Mouse (Mus musculus) forebrain, embryonic 14.5 days (tissue): ENCODE data around the gene Usp5. TPM values are rescaled to one million over a fixed set of nuclear protein-coding genes. Genes with fewer than 3 reads are reported as not detected.

Experiments used
- ATAC-seq: fragments of 200-750 bp; cut with Nextera tagmentation; 2 replicates; pipeline ENCODE4 v1.8.0; 2017; ENCODE audit warnings: mild to moderate bottlenecking, moderate library complexity
- DNase-seq: peaks from one replicate; pipeline ENCODE4 v3.0.0-alpha.2; 2015; ENCODE audit warnings: low spot score
- H3K27ac ChIP-seq: fragments of 300-500 bp; sonication (generic); 2 replicates; pipeline ENCODE4 v1.5.1; 2014; ENCODE audit warnings: low read depth, mild to moderate bottlenecking, control low read depth, low read length, moderate library complexity
- H3K27me3 ChIP-seq: fragments of 300-500 bp; sonication (generic); replicated peaks from 2 replicates; pipeline ENCODE4 v1.6.1; 2014; ENCODE audit warnings: low read length, control low read depth, mixed read lengths; ENCODE audit not compliant: control insufficient read depth, insufficient read depth
- H3K36me3 ChIP-seq: fragments of 300-500 bp; sonication (generic); 2 replicates; pipeline ENCODE4 v1.6.1; 2014; ENCODE audit warnings: low read length, control low read depth; ENCODE audit not compliant: control insufficient read depth, insufficient read depth
- H3K4me1 ChIP-seq: fragments of 300-500 bp; sonication (generic); 2 replicates; pipeline ENCODE4 v1.6.1; 2014; ENCODE audit warnings: antibody characterized with exemption, low read length, control low read depth; ENCODE audit not compliant: control insufficient read depth, insufficient read depth
- H3K4me2 ChIP-seq: fragments of 300-500 bp; sonication (generic); 2 replicates; pipeline ENCODE4 v1.6.1; 2014; ENCODE audit warnings: mild to moderate bottlenecking, control low read depth, low read length
- H3K4me3 ChIP-seq: fragments of 300-500 bp; sonication (generic); 2 replicates; pipeline ENCODE4 v1.5.1; 2014; ENCODE audit warnings: low read depth, low read length, control low read depth
- H3K9ac ChIP-seq: fragments of 300-500 bp; sonication (generic); 2 replicates; pipeline ENCODE4 v1.6.1; 2014; ENCODE audit warnings: mild to moderate bottlenecking, low read length, control low read depth, moderate library complexity
- H3K9me3 ChIP-seq: fragments of 300-500 bp; sonication (generic); replicated peaks from 2 replicates; pipeline ENCODE4 v1.6.1; 2016; ENCODE audit warnings: low read length, control low read depth, mixed read lengths; ENCODE audit not compliant: control insufficient read depth
- WGBS: fragments of 180-500 bp; shearing (Covaris S2); extraction: QIAGEN DNeasy Blood & Tissue Kit; methylation state at CpG from one replicate; pipeline ENCODE4 v1.1.7; 2014; 5-methylcytosine and 5-hydroxymethylcytosine counted together
- polyA plus RNA-seq: library from polyadenylated mRNA; unstranded; fragments of >200 nt; fragmentation: Nextera tagmentation; extraction: Ambion mirVana; gene quantifications from 2 replicates; pipeline ENCODE4 v1.2.1, GENCODE M21; 2014

Gene Usp5
- polyA plus RNA-seq, 1 experiment from 2014 or later: 154 TPM

DNA sequence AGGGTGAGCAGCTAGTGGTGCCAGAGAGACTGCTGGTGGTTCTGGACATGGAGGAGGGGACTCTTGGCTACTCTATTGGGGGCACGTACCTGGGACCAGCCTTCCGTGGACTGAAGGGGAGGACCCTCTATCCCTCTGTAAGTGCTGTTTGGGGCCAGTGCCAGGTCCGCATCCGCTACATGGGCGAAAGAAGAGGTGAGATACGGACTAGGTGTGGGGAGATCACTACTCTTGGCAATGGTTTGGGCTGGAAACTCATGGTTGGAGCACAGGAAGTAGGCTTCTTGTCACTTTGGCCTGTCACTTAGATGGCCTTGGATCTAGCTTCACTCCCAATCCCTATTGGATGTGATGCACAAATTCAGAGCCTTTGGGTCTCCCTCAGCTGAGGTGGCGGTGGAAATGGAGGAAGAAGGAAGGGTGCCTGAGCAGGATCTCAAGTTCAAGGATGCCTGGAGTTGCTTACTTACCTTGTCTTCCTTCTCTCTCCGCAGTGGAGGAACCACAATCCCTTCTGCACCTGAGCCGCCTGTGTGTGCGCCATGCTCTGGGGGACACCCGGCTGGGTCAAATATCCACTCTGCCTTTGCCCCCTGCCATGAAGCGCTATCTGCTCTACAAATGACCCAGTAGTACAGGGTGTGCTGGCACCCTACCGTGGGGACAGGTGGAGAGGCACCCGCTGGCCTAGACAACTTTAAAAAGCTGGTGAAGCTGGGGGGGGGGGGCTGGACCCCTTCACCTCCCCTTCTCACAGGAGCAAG, 19.3 kb downstream of the Usp5 start:
- no peaks in the 10 kb centered on the region for H3K27me3 ChIP-seq
- peaks cover 23% of the 10 kb centered on the region for H3K36me3 ChIP-seq
- H3K4me3 ChIP-seq: peak overlapping the region; percentile 42
- H3K9ac ChIP-seq: peak overlapping the region; percentile 72
- no peaks in the 10 kb centered on the region for H3K9me3 ChIP-seq
- H3K27ac ChIP-seq: peak overlapping the region; percentile 39; the same call in 1 of the 2 replicates
- 34% methylated on average over 14 of the region's 14 CpGs for WGBS
- peaks cover 23% of the 10 kb centered on the region for H3K4me1 ChIP-seq
- DNase-seq (no peak), ATAC-seq (no peak)
- H3K4me2 ChIP-seq: peak overlapping the region; percentile 95

DNA sequence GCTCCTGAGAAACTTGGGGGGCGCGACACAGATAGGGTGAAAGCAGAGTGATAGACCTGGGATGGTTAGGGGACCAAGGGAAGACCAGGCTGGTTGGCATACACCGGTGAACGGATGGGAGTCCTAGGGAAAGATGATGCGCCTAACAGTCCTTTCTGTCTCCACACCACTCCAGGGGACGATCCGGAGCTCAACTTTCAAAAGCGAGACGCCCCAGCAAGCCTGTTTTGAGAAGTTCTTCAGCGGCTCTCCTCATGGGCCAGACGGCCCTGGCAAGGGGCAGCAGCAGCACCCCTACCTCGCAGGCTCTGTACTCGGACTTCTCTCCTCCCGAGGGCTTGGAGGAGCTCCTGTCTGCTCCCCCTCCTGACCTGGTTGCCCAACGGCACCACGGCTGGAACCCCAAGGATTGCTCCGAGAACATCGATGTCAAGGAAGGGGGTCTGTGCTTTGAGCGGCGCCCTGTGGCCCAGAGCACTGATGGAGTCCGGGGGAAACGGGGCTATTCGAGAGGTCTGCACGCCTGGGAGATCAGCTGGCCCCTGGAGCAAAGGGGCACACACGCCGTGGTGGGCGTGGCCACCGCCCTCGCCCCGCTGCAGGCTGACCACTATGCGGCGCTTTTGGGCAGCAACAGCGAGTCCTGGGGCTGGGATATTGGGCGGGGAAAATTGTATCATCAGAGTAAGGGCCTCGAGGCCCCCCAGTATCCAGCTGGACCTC, 20.1 kb downstream of the Usp5 start:
- peak overlapping the region; percentile 72 for H3K9ac ChIP-seq
- WGBS: under 1% methylated on average over 35 of the region's 35 CpGs
- peak overlapping the region; percentile 72 for H3K27ac ChIP-seq
- H3K4me3 ChIP-seq: peak overlapping the region; percentile 42
- peaks cover 21% of the 10 kb centered on the region for H3K36me3 ChIP-seq
- no peaks in the 10 kb centered on the region for H3K27me3 ChIP-seq
- H3K4me2 ChIP-seq: peak overlapping the region; percentile 95
- peaks cover 19% of the 10 kb centered on the region for H3K4me1 ChIP-seq
- DNase-seq (peak; percentile 77), ATAC-seq (peak; percentile 23)
- no peaks in the 10 kb centered on the region for H3K9me3 ChIP-seq

DNA sequence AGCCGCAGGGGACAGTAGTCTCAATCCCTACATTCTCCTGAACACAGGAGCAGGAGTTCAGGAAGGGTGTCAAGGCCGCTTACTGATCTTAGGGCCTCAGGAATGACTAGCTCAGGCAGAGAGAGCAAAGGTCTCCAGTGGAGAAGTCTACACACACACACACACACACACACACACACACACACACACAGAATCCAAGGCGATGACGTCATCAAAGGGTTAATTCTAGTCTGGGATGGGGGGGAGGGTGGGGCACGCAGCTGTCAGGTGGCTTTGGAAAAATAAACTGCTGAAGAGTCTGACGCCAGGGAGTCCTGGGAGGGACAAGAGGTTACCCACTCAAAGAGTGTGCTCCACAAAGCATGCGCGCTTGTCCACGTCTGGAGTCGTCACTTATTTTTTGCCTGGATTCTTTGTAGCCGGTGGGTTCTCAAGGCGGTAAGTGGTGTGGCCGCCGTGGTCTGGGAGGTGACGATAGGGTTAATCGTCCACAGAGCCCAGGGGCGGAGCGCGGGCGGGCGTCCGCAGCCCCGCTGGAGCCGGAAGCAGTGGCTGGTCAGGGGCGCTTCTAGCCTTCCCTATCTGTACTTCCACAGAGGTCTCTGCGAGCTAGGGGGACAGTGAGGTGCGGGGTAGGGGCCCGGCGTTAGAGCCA, 20.8 kb downstream of the Usp5 start, which contains the start of gene Spsb2:
Gene Spsb2, plus strand, starts transcription at position 304 of the 655 bp plus-strand sequence.
- ATAC-seq (peak; percentile 25), DNase-seq (peak; percentile 60)
- Histone ChIP-seq H3K9me3 (no peaks in the 10 kb centered on the region), H3K4me1 (peaks cover 18% of the 10 kb centered on the region), H3K9ac (peak within 1 kb of the TSS; percentile 72), H3K36me3 (peaks cover 21% of the 10 kb centered on the region), H3K4me2 (peak within 1 kb of the TSS; percentile 95), H3K27ac (peak within 1 kb of the TSS; percentile 72), H3K4me3 (peak within 1 kb of the TSS; percentile 42), H3K27me3 (no peaks in the 10 kb centered on the region)
- 5% methylated on average over 29 of the region's 29 CpGs for WGBS

DNA sequence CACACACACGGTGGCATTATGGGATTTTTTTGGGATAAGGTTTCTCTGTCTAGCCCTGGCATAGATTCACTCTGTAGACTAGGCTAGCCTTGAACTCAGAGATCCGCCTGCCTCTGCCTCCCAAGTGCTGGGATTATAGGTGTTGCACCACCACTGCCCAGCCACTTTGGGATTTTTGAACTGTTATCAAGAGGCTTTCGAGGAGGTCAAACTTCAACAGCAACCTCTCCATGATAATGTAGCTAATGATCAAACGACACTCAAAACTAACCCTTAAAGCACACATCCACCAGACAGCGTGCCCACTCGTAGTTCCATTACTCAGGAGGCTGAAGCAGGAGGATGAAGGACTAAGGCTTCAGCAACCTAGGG, 21.3 kb downstream of the Usp5 start:
- no peak for ATAC-seq
- H3K27me3 ChIP-seq: no peaks in the 10 kb centered on the region
- H3K4me2 ChIP-seq: peak overlapping the region; percentile 95
- DNase-seq: no peak
- no peak overlapping the region for H3K9ac ChIP-seq
- WGBS: 88% methylated on average over 6 of the region's 6 CpGs
- peaks cover 21% of the 10 kb centered on the region for H3K36me3 ChIP-seq
- H3K4me1 ChIP-seq: peaks cover 17% of the 10 kb centered on the region
- H3K9me3 ChIP-seq: no peaks in the 10 kb centered on the region
- no peak overlapping the region for H3K27ac ChIP-seq
- peak overlapping the region; percentile 42; the same call in 1 of the 2 replicates for H3K4me3 ChIP-seq

DNA sequence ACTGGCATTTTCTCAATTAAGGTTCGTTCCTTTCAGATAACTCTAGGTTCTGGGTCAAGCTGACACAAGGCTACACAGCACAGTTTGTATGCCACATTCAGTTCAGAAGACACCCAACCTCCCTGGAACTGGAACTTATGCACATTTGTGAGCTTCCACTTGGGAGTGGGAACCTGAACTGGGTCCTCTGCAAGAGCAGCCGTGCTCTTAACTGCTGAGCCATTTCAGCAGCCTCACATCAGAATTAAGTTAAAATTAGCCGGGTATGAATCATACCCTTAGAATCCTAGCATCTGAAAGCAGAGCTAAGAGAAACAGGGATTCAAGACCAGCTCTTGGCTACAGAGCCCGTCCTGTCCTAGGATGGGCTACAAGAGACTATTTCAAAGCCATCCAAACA, 21.9 kb downstream of the Usp5 start:
- no peaks in the 10 kb centered on the region for H3K9me3 ChIP-seq
- H3K9ac ChIP-seq: no peak overlapping the region
- H3K27me3 ChIP-seq: no peaks in the 10 kb centered on the region
- H3K36me3 ChIP-seq: peaks cover 18% of the 10 kb centered on the region
- H3K4me1 ChIP-seq: peaks cover 11% of the 10 kb centered on the region
- H3K4me3 ChIP-seq: no peak overlapping the region
- 91% methylated on average over 4 of the region's 4 CpGs for WGBS
- no peak overlapping the region for H3K4me2 ChIP-seq
- DNase-seq: no peak
- no peak for ATAC-seq
- H3K27ac ChIP-seq: no peak overlapping the region

DNA sequence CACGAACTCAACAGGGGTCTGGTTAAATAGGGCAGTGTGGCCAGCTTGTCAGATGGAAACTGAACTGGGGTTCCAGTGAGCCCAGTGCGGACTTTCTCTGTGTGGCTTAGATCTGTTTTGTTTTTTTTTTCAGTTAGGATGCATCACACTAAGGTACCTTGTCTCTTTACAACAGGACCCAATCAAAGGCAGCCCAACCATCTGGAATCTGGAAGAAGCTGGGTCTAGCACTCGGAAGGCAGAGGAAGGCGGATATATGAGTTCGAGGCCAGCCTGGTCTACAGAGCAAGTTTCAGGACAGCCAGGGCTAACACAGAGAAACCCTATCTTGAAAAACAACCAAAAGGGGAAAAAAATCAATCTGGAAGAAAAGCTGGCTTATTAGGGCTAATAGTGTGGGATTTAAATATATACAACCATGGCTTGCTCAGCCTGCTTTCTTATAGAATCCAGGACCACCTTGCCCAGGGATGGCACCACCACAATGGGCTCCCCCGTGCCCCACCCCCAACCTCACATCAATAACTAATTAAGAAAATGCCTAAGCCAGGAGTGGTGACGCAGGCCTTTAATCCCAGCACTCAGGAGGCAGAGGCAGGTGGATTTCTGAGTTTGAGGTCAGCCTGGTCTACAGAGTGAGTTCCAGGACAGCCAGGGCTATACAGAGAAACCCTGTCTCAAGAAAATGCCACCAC, 22.7 kb downstream of the Usp5 start:
- DNase-seq: no peak
- Histone ChIP-seq H3K36me3 (peaks cover 10% of the 10 kb centered on the region), H3K4me1 (peaks cover 11% of the 10 kb centered on the region), H3K9me3 (no peaks in the 10 kb centered on the region), H3K4me2 (peak overlapping the region; percentile 60), H3K27me3 (no peaks in the 10 kb centered on the region), H3K9ac (no peak overlapping the region), H3K4me3 (no peak overlapping the region), H3K27ac (peak overlapping the region; percentile 31; the same call in 1 of the 2 replicates)
- ATAC-seq: no peak
- 69% methylated on average over 7 of the region's 7 CpGs for WGBS

DNA sequence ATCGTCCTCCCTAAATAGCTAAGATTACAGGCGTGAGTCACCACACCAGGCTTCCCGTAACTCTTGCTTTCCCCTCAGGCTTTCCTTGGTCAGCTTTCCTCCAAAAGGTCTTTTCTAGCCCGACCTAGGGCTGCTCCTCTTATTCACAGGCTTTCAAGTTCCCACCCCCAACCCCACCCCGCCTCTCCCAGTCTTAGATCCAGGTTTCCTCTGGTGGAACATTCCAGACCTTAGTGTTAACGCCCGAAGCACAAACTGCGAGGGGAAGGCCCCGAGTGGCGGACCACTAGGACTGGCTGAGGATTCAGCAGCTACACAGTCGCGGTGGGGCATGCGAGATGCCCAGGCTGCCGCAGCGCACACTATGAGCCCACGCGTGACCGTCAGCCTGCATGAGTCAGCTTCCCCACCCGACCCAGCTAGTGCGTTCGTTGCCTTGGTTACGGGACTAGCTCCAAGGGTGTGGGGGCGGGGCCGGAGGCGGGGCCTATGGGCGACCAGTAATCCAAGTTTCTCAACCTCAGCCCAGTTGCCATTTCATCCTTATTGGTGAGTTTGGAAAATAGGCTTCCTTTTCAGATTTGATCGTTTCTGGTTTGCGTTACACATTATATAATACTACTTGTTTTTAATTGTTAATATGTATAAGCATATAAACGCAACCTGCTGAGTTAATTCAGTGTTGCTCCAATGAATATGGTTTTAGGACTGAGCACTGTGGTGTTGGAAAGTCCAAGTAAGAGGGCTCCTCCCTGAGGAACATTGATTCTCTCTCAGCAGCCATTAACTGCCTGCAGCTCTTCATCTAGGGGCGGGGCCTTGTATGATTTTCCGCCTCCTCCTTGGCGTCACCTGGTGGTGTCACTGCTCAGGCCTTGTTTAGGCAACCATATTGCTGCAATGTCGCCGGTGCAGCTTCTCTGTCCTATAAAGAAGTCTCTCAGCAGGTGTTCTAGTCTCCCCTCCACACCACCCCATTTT, 23.7 kb downstream of the Usp5 start:
- WGBS: 2% methylated on average over 34 of the region's 34 CpGs
- H3K27me3 ChIP-seq: no peaks in the 10 kb centered on the region
- peak; percentile 81 for ATAC-seq

More for the DNA sequence above, 23.7 kb downstream of the Usp5 start:
- Histone ChIP-seq H3K36me3 (0 out of 2 replicates have a peak, but pooled peaks cover 7% of the 10 kb centered on the region), H3K9ac (peak overlapping the region; percentile 47; the same call in 1 of the 2 replicates), H3K4me2 (peak overlapping the region; percentile 60), H3K27ac (peak overlapping the region; percentile 31), H3K4me1 (peaks cover 11% of the 10 kb centered on the region), H3K9me3 (no peaks in the 10 kb centered on the region), H3K4me3 (peak overlapping the region; percentile 30)
- DNase-seq: peak; percentile 96
